Mouse (Mus musculus) heart, adult 2 months (tissue): ENCODE results near the gene 1700011L22Rik.

Experiments
- CTCF ChIP-seq: fragments of 200-600 bp; IDR thresholded peaks from 2 replicates; pipeline ENCODE4 v1.8.1; 2022; ENCODE audit warnings: antibody characterized with exemption, mild to moderate bottlenecking, moderate library complexity
- POLR2A ChIP-seq: fragments of 200-500 bp; IDR thresholded peaks from 2 replicates; pipeline ENCODE4 v1.6.1; 2011; ENCODE audit warnings: mild to moderate bottlenecking, low read depth, low read length, control low read depth; ENCODE audit not compliant: insufficient read depth

- TF ChIP-seq POLR2A: no peak
- TF ChIP-seq CTCF: no peak
These were observed 36.3 kb upstream of the 1700011L22Rik start for GRCm38 (mm10) chr8:79284626-79285025.
